Mouse (Mus musculus) E14TG2a.4 (cell line): ENCODE measurements at regions not wholly inside any gene's neighbourhood (a gene's known extent, or its start where the extent isn't known, plus 50 kb on each side); places are given as distances from the start of the nearest gene placed in this dataset.

Source experiments
- CTCF ChIP-seq: conservative IDR thresholded peaks from 2 replicates; pipeline ENCODE4 v1.5.1; 2014; ENCODE audit warnings: low read length
- NANOG ChIP-seq: IDR thresholded peaks from 2 replicates; pipeline ENCODE4 v1.6.1; 2014; ENCODE audit warnings: borderline replicate concordance, low read length, mixed read lengths
- POU5F1 ChIP-seq: IDR thresholded peaks from 2 replicates; pipeline ENCODE4 v1.6.1; 2014; ENCODE audit warnings: low read length, borderline replicate concordance

DNA sequence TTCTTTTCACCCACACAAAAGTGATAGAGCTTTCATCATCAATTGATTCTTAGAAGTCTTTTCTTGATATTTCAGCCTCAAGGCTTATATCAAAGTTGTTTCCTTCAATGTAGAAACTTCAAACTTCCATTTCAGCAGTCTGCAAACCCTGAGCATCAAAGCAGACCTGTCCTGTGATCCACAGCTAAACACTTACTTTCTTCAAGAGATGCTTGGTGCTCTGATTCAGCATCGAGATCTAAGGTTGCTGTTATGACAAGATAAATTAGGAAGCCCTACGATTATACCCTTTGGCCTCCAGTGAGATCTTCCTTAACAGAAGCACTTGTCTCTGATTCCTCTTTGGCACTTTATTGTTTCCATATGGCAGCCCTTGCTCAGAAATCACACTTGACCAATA is 119.8 kb downstream of the Gm8797 start:
- TF ChIP-seq CTCF (no peak), NANOG (no peak), POU5F1 (no peak)
